Mouse (Mus musculus) liver, postnatal 0 days (tissue): ENCODE measurements at regions not wholly inside any gene's neighbourhood (a gene's known extent, or its start where the extent isn't known, plus 50 kb on each side); places are given as distances from the start of the nearest gene placed in this dataset.

ENCODE experiments used
- ATAC-seq: fragments of 200-750 bp; cut with Nextera tagmentation; 2 replicates; pipeline ENCODE4 v1.8.0; 2017; ENCODE audit warnings: mild to moderate bottlenecking, moderate library complexity
- DNase-seq: peaks from one replicate; pipeline ENCODE4 v3.0.0-alpha.2; 2016
- H3K27ac ChIP-seq: fragments of 300-500 bp; sonication (generic); 2 replicates; pipeline ENCODE4 v1.5.1; 2014; ENCODE audit warnings: antibody characterized with exemption, moderate library complexity, mild to moderate bottlenecking, low read depth
- H3K27me3 ChIP-seq: fragments of 300-500 bp; sonication (generic); 2 replicates; pipeline ENCODE4 v1.6.1; 2014; ENCODE audit warnings: low read length, control low read depth, mixed read lengths; ENCODE audit not compliant: insufficient read depth
- H3K36me3 ChIP-seq: fragments of 300-500 bp; sonication (generic); replicated peaks from 2 replicates; pipeline ENCODE4 v1.6.1; 2014; ENCODE audit warnings: mild to moderate bottlenecking, control low read depth, low read length, moderate library complexity, mixed read lengths; ENCODE audit not compliant: insufficient read depth
- H3K4me1 ChIP-seq: fragments of 300-500 bp; sonication (generic); 2 replicates; pipeline ENCODE4 v1.6.1; 2014; ENCODE audit warnings: antibody characterized with exemption, mild to moderate bottlenecking, control low read depth; ENCODE audit not compliant: insufficient read depth
- H3K4me2 ChIP-seq: fragments of 300-500 bp; sonication (generic); 2 replicates; pipeline ENCODE4 v1.6.1; 2014; ENCODE audit warnings: low read depth, mild to moderate bottlenecking, low read length, moderate library complexity, mixed read lengths
- H3K4me3 ChIP-seq: fragments of 300-500 bp; sonication (generic); 2 replicates; pipeline ENCODE4 v1.5.1; 2014; ENCODE audit warnings: low read depth, low read length
- H3K9ac ChIP-seq: fragments of 300-500 bp; sonication (generic); replicated peaks from 2 replicates; pipeline ENCODE4 v1.6.1; 2014; ENCODE audit warnings: mild to moderate bottlenecking, moderate library complexity
- H3K9me3 ChIP-seq: fragments of 300-500 bp; sonication (generic); 2 replicates; pipeline ENCODE4 v1.6.1; 2016; ENCODE audit warnings: mild to moderate bottlenecking, control low read depth, low read length, mixed read lengths
- CTCF ChIP-seq: sonication (generic); IDR thresholded peaks from 2 replicates; pipeline ENCODE4 v1.5.1; 2016; ENCODE audit warnings: antibody characterized with exemption, low read depth
- EP300 ChIP-seq: IDR thresholded peaks from 2 replicates; pipeline ENCODE4 v1.6.1; 2016; ENCODE audit warnings: antibody characterized with exemption, low read depth, mild to moderate bottlenecking
- WGBS: fragments of 180-500 bp; shearing (Covaris S2); extraction: QIAGEN DNeasy Blood & Tissue Kit; methylation state at CpG from one replicate; pipeline ENCODE4 v1.1.7; 2014; ENCODE audit not compliant: insufficient replicate concordance; 5-methylcytosine and 5-hydroxymethylcytosine counted together

DNA sequence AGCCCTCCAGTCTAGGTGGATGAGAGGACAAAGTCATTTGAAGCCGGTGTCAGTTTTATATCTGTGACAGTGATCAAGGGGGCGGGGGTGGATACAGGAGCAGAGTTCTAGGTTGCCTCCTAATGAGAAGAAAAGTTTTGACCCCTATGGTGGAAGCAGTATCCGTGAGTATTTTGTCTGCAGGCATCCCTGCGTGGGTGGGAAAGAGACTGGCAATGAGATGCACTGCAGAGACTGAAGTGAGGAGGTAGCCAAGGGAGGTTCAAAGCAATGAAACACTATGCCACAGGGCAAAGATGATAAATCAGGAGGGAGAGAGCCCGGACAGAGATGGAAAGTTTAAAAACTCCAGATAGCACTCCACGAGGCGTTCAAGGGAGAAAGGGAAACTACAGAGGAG lies 210.5 kb downstream of the Nedd1 start:
- H3K4me1 ChIP-seq: no peaks in the 10 kb centered on the region
- H3K4me2 ChIP-seq: no peak overlapping the region
- H3K9me3 ChIP-seq: no peaks in the 10 kb centered on the region
- ATAC-seq (no peak), DNase-seq (no peak)
- no peaks in the 10 kb centered on the region for H3K36me3 ChIP-seq
- no peaks in the 10 kb centered on the region for H3K27me3 ChIP-seq
- H3K4me3 ChIP-seq: no peak overlapping the region
- H3K9ac ChIP-seq: no peak overlapping the region
- H3K27ac ChIP-seq: no peak overlapping the region
- WGBS: 66% methylated on average over 7 of the region's 7 CpGs
- TF ChIP-seq EP300: no peak
- TF ChIP-seq CTCF: no peak

DNA sequence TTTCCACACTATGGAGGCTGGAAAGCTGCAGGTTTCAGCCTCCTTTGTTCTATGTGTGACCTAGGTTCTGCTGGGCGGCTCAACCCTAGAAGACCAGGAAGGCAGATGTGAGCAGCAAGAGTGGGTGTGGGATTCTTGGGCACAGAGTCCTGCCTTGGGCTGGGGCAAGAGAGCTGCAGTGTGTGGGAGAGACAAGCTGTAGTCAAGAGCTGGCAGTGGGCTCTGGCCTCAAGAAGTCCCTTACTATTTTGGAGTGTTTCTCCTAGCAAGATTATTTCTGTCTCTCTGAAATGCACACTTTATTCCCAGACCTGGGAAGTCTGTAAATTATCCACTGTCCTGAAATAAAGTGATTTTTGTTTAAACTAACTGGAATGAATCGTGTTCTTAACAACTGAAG lies 211.5 kb downstream of the Nedd1 start:
- Histone ChIP-seq H3K4me3 (no peak overlapping the region), H3K9me3 (no peaks in the 10 kb centered on the region), H3K27ac (no peak overlapping the region), H3K27me3 (no peaks in the 10 kb centered on the region), H3K36me3 (no peaks in the 10 kb centered on the region), H3K4me1 (no peaks in the 10 kb centered on the region), H3K9ac (no peak overlapping the region), H3K4me2 (no peak overlapping the region)
- no peak for ATAC-seq
- TF ChIP-seq CTCF (no peak), EP300 (no peak)
- WGBS: 72% methylated on average over 2 of the region's 2 CpGs
- no peak for DNase-seq

DNA sequence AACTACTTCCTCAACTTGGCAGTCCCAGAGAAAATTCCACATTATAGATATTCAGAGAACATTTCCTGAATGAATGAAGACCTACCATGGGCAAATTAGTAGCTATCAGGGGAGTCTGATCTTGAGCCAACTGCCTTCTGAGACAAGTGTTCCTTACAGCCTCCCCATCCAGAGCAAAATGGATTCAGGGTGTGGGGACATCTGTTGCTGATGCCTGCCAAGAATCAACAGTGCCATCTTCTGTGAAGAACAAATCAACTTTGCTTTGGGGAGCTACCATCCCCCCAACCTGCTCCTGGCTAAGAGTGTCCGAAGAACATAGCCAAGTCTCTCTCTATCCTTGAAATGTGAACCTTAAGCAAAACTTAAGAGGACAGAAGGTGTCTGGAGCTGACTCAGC lies 217.9 kb downstream of the Nedd1 start:
- no peak overlapping the region for H3K9ac ChIP-seq
- H3K9me3 ChIP-seq: no peaks in the 10 kb centered on the region
- H3K4me1 ChIP-seq: no peaks in the 10 kb centered on the region
- TF ChIP-seq CTCF (no peak), EP300 (no peak)
- H3K27ac ChIP-seq: no peak overlapping the region
- DNase-seq (no peak), ATAC-seq (no peak)
- H3K4me3 ChIP-seq: no peak overlapping the region
- H3K4me2 ChIP-seq: no peak overlapping the region
- H3K36me3 ChIP-seq: no peaks in the 10 kb centered on the region
- H3K27me3 ChIP-seq: no peaks in the 10 kb centered on the region
- WGBS: 62% methylated on average over 1 of the region's 1 CpGs

- ATAC-seq: no peak
- no peaks in the 10 kb centered on the region for H3K27me3 ChIP-seq
- no peak overlapping the region for H3K4me2 ChIP-seq
- TF ChIP-seq EP300 (no peak), CTCF (no peak)
- DNase-seq: no peak
- WGBS: 48% methylated on average over 1 of the region's 1 CpGs
- H3K9me3 ChIP-seq: peaks cover 9% of the 10 kb centered on the region
- H3K4me3 ChIP-seq: no peak overlapping the region
- H3K4me1 ChIP-seq: no peaks in the 10 kb centered on the region
- no peak overlapping the region for H3K9ac ChIP-seq
- no peaks in the 10 kb centered on the region for H3K36me3 ChIP-seq
- H3K27ac ChIP-seq: no peak overlapping the region
These were observed 238.6 kb downstream of the Nedd1 start for GRCm38 (mm10) chr10:92483592-92483991.

- 80% methylated on average over 3 of the region's 3 CpGs for WGBS
- H3K9ac ChIP-seq: no peak overlapping the region
- no peaks in the 10 kb centered on the region for H3K27me3 ChIP-seq
- ATAC-seq (no peak), DNase-seq (no peak)
- H3K9me3 ChIP-seq: no peaks in the 10 kb centered on the region
- no peak overlapping the region for H3K4me2 ChIP-seq
- no peaks in the 10 kb centered on the region for H3K36me3 ChIP-seq
- no peak overlapping the region for H3K27ac ChIP-seq
- H3K4me3 ChIP-seq: no peak overlapping the region
- no peak for TF ChIP-seq CTCF
- no peak for TF ChIP-seq EP300
- no peaks in the 10 kb centered on the region for H3K4me1 ChIP-seq
These were observed 248.9 kb downstream of the Nedd1 start for GRCm38 (mm10) chr10:92473282-92473681.

GRCm38 (mm10) chr10:92471111-92471510 lies 251.1 kb downstream of the Nedd1 start:
- Histone ChIP-seq H3K4me2 (no peak overlapping the region), H3K4me1 (no peaks in the 10 kb centered on the region), H3K27ac (no peak overlapping the region), H3K9me3 (no peaks in the 10 kb centered on the region), H3K4me3 (no peak overlapping the region), H3K27me3 (no peaks in the 10 kb centered on the region), H3K9ac (no peak overlapping the region), H3K36me3 (no peaks in the 10 kb centered on the region)
- DNase-seq: no peak
- TF ChIP-seq EP300 (no peak), CTCF (no peak)
- no peak for ATAC-seq
- 63% methylated on average over 1 of the region's 1 CpGs for WGBS

GRCm38 (mm10) chr10:92455195-92455594 lies 267.0 kb downstream of the Nedd1 start:
- no peaks in the 10 kb centered on the region for H3K36me3 ChIP-seq
- no peaks in the 10 kb centered on the region for H3K9me3 ChIP-seq
- 34% methylated on average over 1 of the region's 1 CpGs for WGBS
- no peak for TF ChIP-seq CTCF
- TF ChIP-seq EP300: no peak
- H3K27me3 ChIP-seq: no peaks in the 10 kb centered on the region
- H3K4me2 ChIP-seq: no peak overlapping the region
- ATAC-seq: no peak
- no peak overlapping the region for H3K27ac ChIP-seq
- H3K9ac ChIP-seq: no peak overlapping the region
- H3K4me3 ChIP-seq: no peak overlapping the region
- H3K4me1 ChIP-seq: no peaks in the 10 kb centered on the region
- DNase-seq: no peak
